Mouse (Mus musculus) thymus, adult 2 months (tissue): ENCODE data around the gene Vwa3b. TPM values are rescaled to one million over a fixed set of nuclear protein-coding genes. Genes with fewer than 3 reads are reported as not detected.

Source experiments
- DNase-seq: peaks from one replicate; pipeline ENCODE4 v3.0.0; 2021
- H3K27ac ChIP-seq: fragments of 200-500 bp; 2 replicates; pipeline ENCODE4 v1.5.1; 2012; ENCODE audit warnings: low read length, control low read depth; ENCODE audit not compliant: control insufficient read depth, insufficient read depth
- H3K27me3 ChIP-seq: fragments of 200-500 bp; 2 replicates; pipeline ENCODE4 v1.6.1; 2012; ENCODE audit warnings: mild to moderate bottlenecking, low read length, moderate library complexity, mixed read lengths; ENCODE audit not compliant: control insufficient read depth, insufficient read depth
- H3K36me3 ChIP-seq: fragments of 200-500 bp; 2 replicates; pipeline ENCODE4 v1.6.1; 2012; ENCODE audit warnings: mild to moderate bottlenecking, low read length, moderate library complexity; ENCODE audit not compliant: control insufficient read depth, insufficient read depth
- H3K4me1 ChIP-seq: fragments of 200-500 bp; replicated peaks from 2 replicates; pipeline ENCODE4 v1.6.1; 2012; ENCODE audit warnings: low read length; ENCODE audit not compliant: control insufficient read depth, insufficient read depth
- H3K4me3 ChIP-seq: fragments of 200-500 bp; 2 replicates; pipeline ENCODE4 v1.5.1; 2012; ENCODE audit warnings: mild to moderate bottlenecking, low read length, control low read depth, moderate library complexity; ENCODE audit not compliant: control insufficient read depth, insufficient read depth
- CTCF ChIP-seq: fragments of 200-500 bp; IDR thresholded peaks from 2 replicates; pipeline ENCODE4 v1.5.1; 2012; ENCODE audit warnings: mild to moderate bottlenecking, control low read depth, low read length, moderate library complexity, borderline replicate concordance; ENCODE audit not compliant: control insufficient read depth, poor library complexity, insufficient read depth; ENCODE audit errors: extremely low read depth
- POLR2A ChIP-seq: fragments of 200-500 bp; IDR thresholded peaks from 2 replicates; pipeline ENCODE4 v1.6.1; 2012; ENCODE audit warnings: mild to moderate bottlenecking, low read length, control low read depth, moderate library complexity; ENCODE audit not compliant: control insufficient read depth, poor library complexity, insufficient read depth; ENCODE audit errors: extremely low read depth
- WGBS: fragments of 180-500 bp; shearing (Covaris S2); methylation state at CpG from one replicate; pipeline ENCODE4 v1.1.7; 2018; 5-methylcytosine and 5-hydroxymethylcytosine counted together
- polyA plus RNA-seq: library from polyadenylated mRNA; depleted of rRNA; stranded (reverse); fragments of >200 nt; gene quantifications from 2 replicates; pipeline ENCODE4 v1.2.3, GENCODE M21; 2012

Gene Vwa3b
- polyA plus RNA-seq, 1 experiment: 0.13 TPM

DNA sequence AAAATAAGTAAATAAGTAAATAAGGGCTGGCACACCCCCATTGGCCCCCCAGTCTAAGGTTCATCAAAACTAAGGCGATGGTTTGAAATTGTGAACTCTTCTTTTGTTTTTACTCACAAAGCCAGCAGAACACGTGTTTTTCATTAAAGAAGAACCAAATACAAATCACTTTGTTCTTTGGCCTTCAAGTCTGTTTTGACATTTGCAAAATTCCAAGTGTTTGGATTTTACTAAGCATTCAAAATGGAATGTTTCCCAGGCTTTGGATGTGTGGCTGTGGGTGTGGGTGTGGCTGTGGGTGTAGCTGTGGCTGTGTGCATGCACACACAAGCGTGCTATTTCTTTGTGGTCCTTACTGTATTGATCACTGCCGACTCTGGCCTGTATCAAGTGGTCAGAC is 27.3 kb downstream of the Vwa3b start:
- H3K4me1 ChIP-seq: no peaks in the 10 kb centered on the region
- no peaks in the 10 kb centered on the region for H3K27me3 ChIP-seq
- no peak for TF ChIP-seq CTCF
- TF ChIP-seq POLR2A: no peak
- no peaks in the 10 kb centered on the region for H3K36me3 ChIP-seq
- WGBS: 93% methylated on average over 4 of the region's 4 CpGs
- H3K4me3 ChIP-seq: no peak overlapping the region
- DNase-seq: no peak
- H3K27ac ChIP-seq: no peak overlapping the region

DNA sequence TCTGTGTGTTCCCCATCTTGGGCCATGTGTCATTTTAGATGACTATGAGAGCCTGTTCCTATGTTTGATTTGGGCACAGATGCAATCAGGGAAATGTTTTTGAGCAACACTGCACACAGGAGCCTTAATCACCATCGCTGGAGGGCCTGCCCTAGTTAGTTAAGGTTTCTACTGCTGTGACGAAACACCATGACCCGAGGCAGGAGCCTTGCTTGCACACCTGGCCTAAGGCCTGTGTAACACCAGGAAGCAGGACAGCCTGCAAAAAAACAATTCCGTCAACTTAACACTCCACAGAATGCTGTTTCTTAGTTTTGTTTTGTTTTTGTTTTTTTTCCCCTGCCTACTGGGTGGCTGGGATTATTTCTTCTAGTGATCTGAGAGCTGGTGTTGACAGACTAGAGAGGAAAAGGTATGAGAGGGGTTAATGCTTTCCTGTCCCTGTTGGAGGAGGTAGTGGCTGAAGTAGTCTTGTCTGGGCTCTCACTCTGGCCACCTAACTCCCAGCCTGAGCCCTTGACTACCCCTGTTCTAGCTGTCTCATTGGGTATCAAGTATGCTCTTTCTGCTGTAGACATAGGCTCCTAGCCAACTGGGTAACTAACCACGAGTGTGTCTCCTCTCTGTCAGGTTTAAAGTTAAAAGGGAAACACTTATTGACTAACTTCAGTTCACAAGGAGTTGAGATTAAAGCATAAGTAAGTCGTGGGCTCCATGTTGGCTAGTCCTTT is 30.6 kb downstream of the Vwa3b start:
- H3K27me3 ChIP-seq: no peaks in the 10 kb centered on the region
- TF ChIP-seq POLR2A: no peak
- no peak for TF ChIP-seq CTCF
- no peak overlapping the region for H3K27ac ChIP-seq
- no peak for DNase-seq
- no peaks in the 10 kb centered on the region for H3K4me1 ChIP-seq
- WGBS: 82% methylated on average over 6 of the region's 6 CpGs
- H3K36me3 ChIP-seq: no peaks in the 10 kb centered on the region
- H3K4me3 ChIP-seq: no peak overlapping the region

DNA sequence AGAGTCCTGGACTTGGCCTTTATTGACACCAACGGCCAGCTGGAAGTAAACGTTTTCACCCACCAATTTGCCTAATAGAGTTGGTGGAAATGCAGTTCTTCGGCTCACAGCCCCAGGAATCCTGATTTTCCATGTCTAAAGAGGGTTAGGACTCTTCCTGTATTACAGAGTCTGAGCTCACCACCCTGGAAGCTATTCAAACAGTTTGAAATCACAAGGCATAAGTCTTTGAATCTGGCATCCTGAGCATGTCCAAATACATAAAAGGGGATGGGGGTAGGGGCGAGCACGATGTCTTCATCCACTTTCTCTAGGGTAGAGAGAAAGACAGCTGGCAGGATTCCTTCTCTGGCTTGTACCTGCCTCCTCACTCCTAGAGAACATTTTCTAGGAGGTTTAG is 34.5 kb downstream of the Vwa3b start:
- 97% methylated on average over 5 of the region's 5 CpGs for WGBS
- Histone ChIP-seq H3K36me3 (no peaks in the 10 kb centered on the region), H3K27ac (no peak overlapping the region), H3K4me1 (no peaks in the 10 kb centered on the region), H3K27me3 (no peaks in the 10 kb centered on the region), H3K4me3 (no peak overlapping the region)
- TF ChIP-seq CTCF (no peak), POLR2A (no peak)
- DNase-seq: no peak

DNA sequence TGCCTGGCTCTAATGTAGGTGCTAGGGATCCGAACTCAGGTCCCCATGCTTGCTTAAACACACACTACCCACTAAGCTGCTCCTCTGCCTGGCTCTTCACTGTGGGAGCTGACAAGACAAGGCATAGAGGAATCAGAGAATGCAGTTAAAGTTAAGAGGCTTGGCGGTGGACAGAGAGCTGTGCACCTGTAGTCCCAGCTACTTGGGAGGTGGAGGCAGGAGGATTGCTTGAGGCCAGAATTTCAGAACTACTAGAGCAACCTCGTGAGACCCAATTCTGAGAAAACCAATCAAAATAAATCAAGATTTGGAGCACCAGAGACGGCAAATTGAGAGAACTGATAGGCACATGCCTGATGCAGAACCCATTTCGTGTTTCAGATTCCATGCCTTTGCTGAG is 36.7 kb downstream of the Vwa3b start:
- Histone ChIP-seq H3K27ac (no peak overlapping the region), H3K4me1 (no peaks in the 10 kb centered on the region), H3K27me3 (no peaks in the 10 kb centered on the region), H3K36me3 (no peaks in the 10 kb centered on the region), H3K4me3 (no peak overlapping the region)
- TF ChIP-seq POLR2A: no peak
- no peak for TF ChIP-seq CTCF
- 85% methylated on average over 5 of the region's 5 CpGs for WGBS
- DNase-seq: no peak

DNA sequence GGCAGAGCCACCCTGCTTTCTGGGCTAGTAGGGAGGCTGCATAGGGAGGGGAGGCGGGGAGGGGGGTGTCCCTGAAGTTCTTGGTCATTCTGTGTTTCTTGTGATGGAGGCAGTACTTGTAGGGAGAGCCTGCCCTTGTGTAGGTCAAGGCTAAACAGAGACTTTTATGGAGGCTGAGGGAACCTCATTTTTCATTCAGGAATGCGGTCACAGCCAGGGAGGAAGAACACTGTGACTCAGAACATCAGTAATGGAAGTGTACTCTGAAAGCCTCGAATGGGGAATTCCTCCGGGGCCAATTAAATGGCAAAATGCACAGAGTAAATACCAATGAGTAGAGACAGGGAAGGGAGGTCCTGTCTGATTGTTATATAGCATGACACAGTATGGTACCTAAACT is 37.4 kb downstream of the Vwa3b start:
- 84% methylated on average over 4 of the region's 4 CpGs for WGBS
- H3K27me3 ChIP-seq: no peaks in the 10 kb centered on the region
- no peak overlapping the region for H3K4me3 ChIP-seq
- H3K4me1 ChIP-seq: no peaks in the 10 kb centered on the region
- DNase-seq: no peak
- H3K36me3 ChIP-seq: no peaks in the 10 kb centered on the region
- H3K27ac ChIP-seq: no peak overlapping the region
- TF ChIP-seq CTCF (no peak), POLR2A (no peak)

DNA sequence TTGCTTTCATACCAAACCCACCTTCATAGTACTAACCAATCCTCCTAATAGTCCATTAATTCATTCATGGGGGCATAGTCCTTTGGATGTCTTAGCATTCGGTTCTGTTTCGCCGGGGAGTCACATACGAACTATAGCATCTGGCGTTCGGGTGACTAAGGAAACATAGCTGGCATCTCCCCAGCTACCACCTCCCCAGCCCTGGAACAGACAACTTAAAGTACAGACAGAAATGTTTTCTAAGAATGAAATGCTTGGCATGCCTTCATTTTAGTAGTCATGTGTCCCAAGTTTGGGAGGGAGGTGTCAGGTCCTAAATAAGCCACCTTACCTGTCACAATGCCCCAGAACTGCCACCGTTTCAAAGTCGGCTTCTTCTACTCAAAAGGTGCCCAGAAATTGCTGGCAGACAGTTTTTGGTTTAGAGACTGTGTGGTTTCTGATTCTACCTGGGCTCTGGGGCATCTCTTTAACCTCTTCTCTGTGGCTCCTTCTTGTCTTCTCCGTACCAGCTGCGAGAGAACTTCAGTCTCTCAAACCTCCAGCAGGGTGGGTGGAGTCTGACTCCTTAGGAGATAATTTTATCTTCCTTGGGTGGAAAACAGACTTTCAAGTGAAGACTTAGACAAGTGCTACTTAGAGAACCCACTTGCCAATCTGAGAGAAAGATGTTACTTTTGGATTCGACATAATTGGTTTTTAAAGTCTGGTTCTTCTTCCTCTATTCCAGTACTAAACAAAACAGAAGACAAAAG is 39.4 kb downstream of the Vwa3b start:
- Histone ChIP-seq H3K27ac (no peak overlapping the region), H3K27me3 (no peaks in the 10 kb centered on the region), H3K4me1 (no peaks in the 10 kb centered on the region), H3K4me3 (no peak overlapping the region), H3K36me3 (no peaks in the 10 kb centered on the region)
- TF ChIP-seq CTCF (no peak), POLR2A (no peak)
- 89% methylated on average over 11 of the region's 11 CpGs for WGBS
- DNase-seq: no peak
